Mouse (Mus musculus) spleen, adult 2 months (tissue): ENCODE measurements around the gene Plxna1. TPM values are rescaled to one million over a fixed set of nuclear protein-coding genes. Genes with fewer than 3 reads are reported as not detected.

ENCODE experiments used
- DNase-seq, 2 experiments: peaks; one replicate each; pipeline versions ENCODE4 v3.0.0 to v3.0.0-alpha.2; 2012 to 2021; ENCODE audit warnings: low spot score in 2 of 2, low read depth in 1 of 2
- H3K27ac ChIP-seq: fragments of 200-500 bp; 2 replicates; pipeline ENCODE4 v1.5.1; 2012; ENCODE audit warnings: low read length, inconsistent platforms; ENCODE audit not compliant: insufficient read depth
- H3K27me3 ChIP-seq: fragments of 200-500 bp; 2 replicates; pipeline ENCODE4 v1.6.1; 2012; ENCODE audit warnings: mild to moderate bottlenecking, moderate library complexity, low read length, inconsistent platforms; ENCODE audit not compliant: control insufficient read depth, insufficient read depth
- H3K36me3 ChIP-seq: fragments of 200-500 bp; 2 replicates; pipeline ENCODE4 v1.6.1; 2012; ENCODE audit warnings: mild to moderate bottlenecking, low read length, inconsistent platforms; ENCODE audit not compliant: control insufficient read depth, insufficient read depth
- H3K4me1 ChIP-seq: fragments of 200-500 bp; 2 replicates; pipeline ENCODE4 v1.6.1; 2011; ENCODE audit warnings: inconsistent platforms; ENCODE audit not compliant: control insufficient read depth, insufficient read depth, insufficient read length
- H3K4me3 ChIP-seq: fragments of 200-500 bp; 2 replicates; pipeline ENCODE4 v1.5.1; 2011; ENCODE audit warnings: mild to moderate bottlenecking, inconsistent platforms; ENCODE audit not compliant: insufficient read depth, insufficient read length; ENCODE audit errors: extremely low read depth
- CTCF ChIP-seq: fragments of 200-500 bp; IDR thresholded peaks from 2 replicates; pipeline ENCODE4 v1.5.1; 2011; ENCODE audit warnings: mild to moderate bottlenecking, inconsistent platforms; ENCODE audit not compliant: insufficient read depth, insufficient read length, insufficient replicate concordance; ENCODE audit errors: extremely low read depth
- POLR2A ChIP-seq: fragments of 200-500 bp; IDR thresholded peaks from 2 replicates; pipeline ENCODE4 v1.6.1; 2011; ENCODE audit warnings: low read depth, low read length, inconsistent platforms
- WGBS: fragments of 180-500 bp; shearing (Covaris S2); methylation state at CpG from one replicate; pipeline ENCODE4 v1.1.7; 2018; 5-methylcytosine and 5-hydroxymethylcytosine counted together
- polyA plus RNA-seq: library from polyadenylated mRNA; depleted of rRNA; stranded (reverse); fragments of >200 nt; gene quantifications from 2 replicates; pipeline ENCODE4 v1.2.3, GENCODE M21; 2012

Gene Plxna1
- polyA plus RNA-seq, 1 experiment, result 27.2 TPM

GRCm38 (mm10) chr6:89308213-89308973 is 54.0 kb downstream of the Plxna1 start:
- no peaks in the 10 kb centered on the region for H3K36me3 ChIP-seq
- no peak overlapping the region for H3K4me3 ChIP-seq
- H3K27me3 ChIP-seq, result no peaks in the 10 kb centered on the region
- H3K27ac ChIP-seq, result no peak overlapping the region
- H3K4me1 ChIP-seq, result peaks cover 8% of the 10 kb centered on the region; the same call in 1 of the 2 replicates
- no peak for TF ChIP-seq POLR2A
- TF ChIP-seq CTCF, result no peak
- DNase-seq, result no peak
- 62% methylated on average over 6 of the region's 6 CpGs for WGBS

GRCm38 (mm10) chr6:89304375-89305058 is 57.9 kb downstream of the Plxna1 start:
- no peak overlapping the region for H3K4me3 ChIP-seq
- DNase-seq, result no peak
- no peaks in the 10 kb centered on the region for H3K36me3 ChIP-seq
- H3K27me3 ChIP-seq, result no peaks in the 10 kb centered on the region
- H3K4me1 ChIP-seq, result no peaks in the 10 kb centered on the region
- 79% methylated on average over 3 of the region's 3 CpGs for WGBS
- H3K27ac ChIP-seq, result no peak overlapping the region
- TF ChIP-seq POLR2A (no peak), CTCF (no peak)

GRCm38 (mm10) chr6:89299818-89300217 is 62.6 kb downstream of the Plxna1 start:
- DNase-seq, result no peak
- H3K27me3 ChIP-seq, result no peaks in the 10 kb centered on the region
- no peak overlapping the region for H3K4me3 ChIP-seq
- TF ChIP-seq CTCF, result no peak
- no peak for TF ChIP-seq POLR2A
- H3K4me1 ChIP-seq, result peaks cover 10% of the 10 kb centered on the region
- H3K36me3 ChIP-seq, result no peaks in the 10 kb centered on the region
- H3K27ac ChIP-seq, result no peak overlapping the region
- WGBS, result 46% methylated on average over 9 of the region's 9 CpGs

GRCm38 (mm10) chr6:89296909-89297695 is 65.3 kb downstream of the Plxna1 start:
- Histone ChIP-seq H3K4me3 (no peak overlapping the region), H3K4me1 (peaks cover 10% of the 10 kb centered on the region), H3K27ac (no peak overlapping the region; the same call in 1 of the 2 replicates), H3K36me3 (no peaks in the 10 kb centered on the region), H3K27me3 (no peaks in the 10 kb centered on the region)
- TF ChIP-seq CTCF (no peak), POLR2A (no peak)
- no peak for DNase-seq
- 79% methylated on average over 15 of the region's 15 CpGs for WGBS

- no peaks in the 10 kb centered on the region for H3K27me3 ChIP-seq
- 18% methylated on average over 8 of the region's 8 CpGs for WGBS
- H3K27ac ChIP-seq, result no peak overlapping the region; the same call in 1 of the 2 replicates
- H3K36me3 ChIP-seq, result no peaks in the 10 kb centered on the region
- peaks cover 10% of the 10 kb centered on the region for H3K4me1 ChIP-seq
- no peak overlapping the region for H3K4me3 ChIP-seq
- TF ChIP-seq CTCF (no peak), POLR2A (no peak)
- peak in 1 of 2 experiments; percentile 44 for DNase-seq
Measured at GRCm38 (mm10) chr6:89296001-89296709, 66.3 kb downstream of the Plxna1 start.

GRCm38 (mm10) chr6:89294621-89295020 is 67.8 kb downstream of the Plxna1 start:
- 35% methylated on average over 1 of the region's 1 CpGs for WGBS
- H3K27ac ChIP-seq, result peak overlapping the region; percentile 39; the same call in 1 of the 2 replicates
- no peaks in the 10 kb centered on the region for H3K27me3 ChIP-seq
- no peaks in the 10 kb centered on the region for H3K36me3 ChIP-seq
- H3K4me1 ChIP-seq, result peaks cover 10% of the 10 kb centered on the region
- H3K4me3 ChIP-seq, result no peak overlapping the region
- no peak for DNase-seq
- TF ChIP-seq POLR2A (no peak), CTCF (no peak)
